Mouse (Mus musculus) thymus, postnatal 36 days (tissue): ENCODE data around the gene Trmt1.

Experiments used
- DNase-seq, 2 experiments: peaks; one replicate each; pipeline ENCODE4 v3.0.0; 2022; ENCODE audit warnings: mixed read lengths in 2 of 2

Gene Trmt1

GRCm38 (mm10) chr8:84711312-84711711 is 25.2 kb downstream of the Trmt1 start:
- DNase-seq, result no peak

- no peak for DNase-seq
Measured at GRCm38 (mm10) chr8:84711933-84712758, 26.0 kb downstream of the Trmt1 start.

- no peak for DNase-seq
Measured at GRCm38 (mm10) chr8:84712759-84713120, 26.6 kb downstream of the Trmt1 start.

GRCm38 (mm10) chr8:84713381-84713780 is 27.3 kb downstream of the Trmt1 start:
- no peak for DNase-seq

- DNase-seq, result no peak
Measured at GRCm38 (mm10) chr8:84714161-84714560, 28.1 kb downstream of the Trmt1 start.

- DNase-seq, result no peak
Measured at GRCm38 (mm10) chr8:84715893-84716468, 29.9 kb downstream of the Trmt1 start.

GRCm38 (mm10) chr8:84716790-84717189 is 30.7 kb downstream of the Trmt1 start:
- DNase-seq, result no peak

GRCm38 (mm10) chr8:84718476-84718875 is 32.4 kb downstream of the Trmt1 start:
- DNase-seq, result no peak

- no peak for DNase-seq
Measured at GRCm38 (mm10) chr8:84718959-84719690, 33.0 kb downstream of the Trmt1 start.

- DNase-seq, result no peak
Measured at GRCm38 (mm10) chr8:84722530-84722849, 36.4 kb downstream of the Trmt1 start.

GRCm38 (mm10) chr8:84722850-84723570 is 36.9 kb downstream of the Trmt1 start, which contains the start of gene G430095P16Rik:
Gene G430095P16Rik (plus strand): TSS chr8:84723007.
- peak; percentile 46 to 71 for DNase-seq

GRCm38 (mm10) chr8:84723571-84723900 is 37.4 kb downstream of the Trmt1 start:
- DNase-seq, result peak; percentile 32 to 51

GRCm38 (mm10) chr8:84724683-84725082 is 38.6 kb downstream of the Trmt1 start:
- peak in 1 of 2 experiments; percentile 42 for DNase-seq

GRCm38 (mm10) chr8:84725246-84725940 is 39.3 kb downstream of the Trmt1 start:
- DNase-seq, result no peak

- DNase-seq, result no peak
Measured at GRCm38 (mm10) chr8:84725941-84726259, 39.8 kb downstream of the Trmt1 start.

- no peak for DNase-seq
Measured at GRCm38 (mm10) chr8:84728474-84728873, 42.4 kb downstream of the Trmt1 start.

GRCm38 (mm10) chr8:84729921-84730362 is 43.8 kb downstream of the Trmt1 start:
- no peak for DNase-seq

GRCm38 (mm10) chr8:84730541-84731370 is 44.6 kb downstream of the Trmt1 start:
- no peak for DNase-seq

GRCm38 (mm10) chr8:84731371-84732177 is 45.5 kb downstream of the Trmt1 start:
- DNase-seq, result no peak

GRCm38 (mm10) chr8:84732545-84732944 is 46.4 kb downstream of the Trmt1 start:
- no peak for DNase-seq

GRCm38 (mm10) chr8:84732996-84733395 is 46.9 kb downstream of the Trmt1 start:
- no peak for DNase-seq
